Mouse (Mus musculus) brain, embryonic 14.5 days (tissue): Measurements from ENCODE around the gene Npcd.

Source experiments
- CTCF ChIP-seq: fragments of 200-500 bp; IDR thresholded peaks from 2 replicates; pipeline ENCODE4 v1.5.1; 2012; ENCODE audit warnings: inconsistent platforms, mild to moderate bottlenecking, moderate library complexity, borderline replicate concordance; ENCODE audit not compliant: insufficient read depth, insufficient read length; ENCODE audit errors: extremely low read depth
- POLR2A ChIP-seq: fragments of 200-500 bp; IDR thresholded peaks from 2 replicates; pipeline ENCODE4 v1.6.1; 2012; ENCODE audit warnings: mild to moderate bottlenecking, inconsistent platforms, borderline replicate concordance; ENCODE audit not compliant: poor library complexity, insufficient read depth, insufficient read length, severe bottlenecking; ENCODE audit errors: extremely low read depth

GRCm38 (mm10) chr15:79879319-79879718 lies 45.3 kb upstream of the Npcd start:
- TF ChIP-seq CTCF (no peak), POLR2A (no peak)
